Mouse (Mus musculus): ENCODE measurements around the gene Rfxank. TPM values are rescaled to one million over a fixed set of nuclear protein-coding genes. Genes with fewer than 3 reads are reported as not detected.

Gene Rfxank
- polyA plus RNA-seq, 1 experiment from 2014 or later: 17.6 TPM

GRCm38 (mm10) chr8:70124992-70125391 is 14.0 kb downstream of the Rfxank start:
- ATAC-seq (replicated peaks; ENCODE audit: low FRiP score): no peak
- Histone ChIP-seq H3K9ac (ENCODE audit: low read length) (no peak overlapping the region), H3K36me3 (ENCODE audit: control insufficient read depth, insufficient read depth, low read length) (no peaks in the 10 kb centered on the region), H3K4me3 (ENCODE audit: low read depth, low read length) (no peak overlapping the region), H3K4me2 (ENCODE audit: low read depth, low read length, severe bottlenecking) (no peak overlapping the region), H3K4me1 (replicated peaks; ENCODE audit: control insufficient read depth, insufficient read depth, low read length) (no peaks in the 10 kb centered on the region), H3K27ac (ENCODE audit: low read depth, low read length) (no peak overlapping the region), H3K27me3 (ENCODE audit: control insufficient read depth, insufficient read depth, low read length) (no peaks in the 10 kb centered on the region), H3K9me3 (ENCODE audit: control insufficient read depth, low read length) (no peaks in the 10 kb centered on the region)
- DNase-seq (ENCODE audit: low spot score): no peak
- WGBS: 61% methylated on average over 8 of the region's 8 CpGs

DNA sequence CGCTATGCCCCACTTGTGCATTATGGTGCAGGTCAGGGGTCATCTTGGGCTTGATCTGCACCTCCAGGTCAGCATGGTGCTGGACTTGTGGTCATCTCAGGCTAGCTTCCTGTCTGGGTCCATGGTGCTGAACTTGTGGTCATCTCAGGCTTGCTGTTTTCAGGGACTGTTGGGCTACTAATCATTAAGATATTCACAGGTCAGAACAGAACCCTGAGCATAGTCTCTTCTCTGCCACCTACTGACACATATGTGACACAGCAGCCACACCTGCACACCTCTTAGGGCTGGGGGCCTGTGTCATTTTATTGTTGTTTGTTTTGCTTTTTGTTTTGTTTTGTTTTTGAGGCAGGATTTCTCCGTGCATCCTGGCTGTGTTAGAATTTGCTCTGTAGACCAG is 16.1 kb downstream of the Rfxank start:
- 63% methylated on average over 2 of the region's 2 CpGs for WGBS

GRCm38 (mm10) chr8:70120667-70121066 is 18.3 kb downstream of the Rfxank start, which contains the start of gene Ncan:
Gene Ncan (minus strand): TSS chr8:70120873.
- peak; percentile 76 for ATAC-seq (replicated peaks; ENCODE audit: low FRiP score)
- H3K4me1 ChIP-seq (replicated peaks; ENCODE audit: control insufficient read depth, insufficient read depth, low read length): peaks cover 2% of the 10 kb centered on the region; the same call in 1 of the 2 replicates
- peak within 1 kb of the TSS; percentile 73 for H3K9ac ChIP-seq (ENCODE audit: low read length)
- DNase-seq (ENCODE audit: low spot score): peak; percentile 93
- H3K9me3 ChIP-seq (ENCODE audit: control insufficient read depth, low read length): no peaks in the 10 kb centered on the region
- H3K4me3 ChIP-seq (ENCODE audit: low read depth, low read length): peak within 1 kb of the TSS; percentile 53
- no peaks in the 10 kb centered on the region for H3K36me3 ChIP-seq (ENCODE audit: control insufficient read depth, insufficient read depth, low read length)
- peak within 1 kb of the TSS; percentile 78 for H3K4me2 ChIP-seq (ENCODE audit: low read depth, low read length, severe bottlenecking)
- 3% methylated on average over 19 of the region's 19 CpGs for WGBS
- H3K27me3 ChIP-seq (ENCODE audit: control insufficient read depth, insufficient read depth, low read length): peaks cover 3% of the 10 kb centered on the region; the same call in 1 of the 2 replicates
- peak within 1 kb of the TSS; percentile 91 for H3K27ac ChIP-seq (ENCODE audit: low read depth, low read length)

More for the DNA sequence above, 16.1 kb downstream of the Rfxank start:
- Histone ChIP-seq H3K36me3 (ENCODE audit: control insufficient read depth, insufficient read depth, low read length) (no peaks in the 10 kb centered on the region), H3K9ac (ENCODE audit: low read length) (no peak overlapping the region), H3K4me2 (ENCODE audit: low read depth, low read length, severe bottlenecking) (no peak overlapping the region), H3K4me1 (replicated peaks; ENCODE audit: control insufficient read depth, insufficient read depth, low read length) (peaks cover 2% of the 10 kb centered on the region; the same call in 1 of the 2 replicates), H3K9me3 (ENCODE audit: control insufficient read depth, low read length) (no peaks in the 10 kb centered on the region), H3K27ac (ENCODE audit: low read depth, low read length) (no peak overlapping the region), H3K27me3 (ENCODE audit: control insufficient read depth, insufficient read depth, low read length) (peaks cover 2% of the 10 kb centered on the region; the same call in 1 of the 2 replicates), H3K4me3 (ENCODE audit: low read depth, low read length) (no peak overlapping the region)
- ATAC-seq (replicated peaks; ENCODE audit: low FRiP score) (no peak), DNase-seq (ENCODE audit: low spot score) (no peak)

DNA sequence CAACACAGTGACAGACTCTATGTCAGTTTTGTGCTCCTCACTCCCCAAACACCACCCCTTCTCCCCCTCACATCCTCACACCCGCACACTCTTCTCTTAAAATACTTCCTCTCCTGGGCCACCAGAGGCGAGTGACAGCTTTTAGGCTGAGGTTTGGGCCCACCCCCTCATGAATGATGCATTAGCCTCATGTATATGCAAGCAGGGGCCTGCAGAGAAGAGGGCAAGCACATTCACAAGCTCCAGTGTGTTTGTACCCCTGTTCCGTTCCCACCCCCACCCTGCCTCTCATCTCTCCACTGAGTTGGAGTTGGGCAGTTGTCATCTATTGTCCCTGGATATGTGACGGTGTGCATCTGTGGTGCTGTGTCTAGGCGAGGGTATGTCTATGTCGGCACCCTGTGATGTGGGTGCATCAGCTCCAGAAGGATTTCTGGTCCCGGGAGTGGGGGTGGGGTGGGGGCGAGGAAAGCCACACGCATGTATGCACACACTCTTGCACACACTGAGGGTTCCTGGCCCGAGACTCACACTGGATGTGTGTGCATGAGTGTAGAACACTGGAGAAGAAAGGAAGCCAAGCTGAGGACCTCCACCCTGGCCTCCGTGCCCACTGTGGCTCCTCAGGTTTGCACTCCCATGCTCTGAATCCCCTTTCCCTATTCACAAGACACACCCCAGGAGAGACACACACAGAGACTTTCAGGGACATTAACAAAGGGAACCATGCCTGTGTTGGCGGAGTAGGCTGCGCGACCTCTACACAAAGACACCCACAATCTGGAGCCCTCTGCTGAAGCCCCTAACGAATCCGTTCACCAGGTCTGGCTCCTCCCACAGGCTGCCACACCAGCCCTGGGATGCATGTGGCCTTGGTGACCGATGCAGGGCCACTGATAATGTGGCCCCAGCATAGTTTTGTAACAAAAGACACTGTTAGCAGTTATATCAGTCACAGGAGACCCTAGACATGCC is 19.9 kb downstream of the Rfxank start:
- 5% methylated on average over 17 of the region's 17 CpGs for WGBS
- DNase-seq (ENCODE audit: low spot score) (peak; percentile 78), ATAC-seq (replicated peaks; ENCODE audit: low FRiP score) (peak; percentile 87)
- Histone ChIP-seq H3K9me3 (ENCODE audit: control insufficient read depth, low read length) (no peaks in the 10 kb centered on the region), H3K36me3 (ENCODE audit: control insufficient read depth, insufficient read depth, low read length) (no peaks in the 10 kb centered on the region), H3K9ac (ENCODE audit: low read length) (peak overlapping the region; percentile 73), H3K4me3 (ENCODE audit: low read depth, low read length) (peak overlapping the region; percentile 53), H3K4me1 (replicated peaks; ENCODE audit: control insufficient read depth, insufficient read depth, low read length) (peaks cover 2% of the 10 kb centered on the region; the same call in 1 of the 2 replicates), H3K4me2 (ENCODE audit: low read depth, low read length, severe bottlenecking) (peak overlapping the region; percentile 78), H3K27me3 (ENCODE audit: control insufficient read depth, insufficient read depth, low read length) (peaks cover 9% of the 10 kb centered on the region), H3K27ac (ENCODE audit: low read depth, low read length) (peak overlapping the region; percentile 91)

DNA sequence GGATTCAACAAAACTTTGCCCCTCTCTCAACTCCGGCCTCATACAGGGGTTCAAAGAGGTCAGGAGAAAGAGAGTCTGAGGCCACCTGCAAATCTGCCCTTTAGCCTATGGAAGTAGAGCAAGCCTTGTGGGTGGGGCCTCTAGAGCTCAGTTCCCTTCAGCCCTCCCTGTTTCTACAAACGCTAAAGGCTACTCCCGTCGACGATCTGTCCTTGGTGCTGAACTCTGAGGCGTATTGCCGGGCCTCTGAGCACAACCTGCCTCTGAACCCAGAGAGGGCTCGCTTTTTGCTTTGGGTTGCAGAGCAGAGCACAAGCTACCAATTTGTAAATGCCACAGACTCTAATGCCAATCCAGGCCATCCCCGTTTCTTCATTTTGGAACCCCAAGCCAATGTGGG is 21.3 kb downstream of the Rfxank start:
- Histone ChIP-seq H3K4me3 (ENCODE audit: low read depth, low read length) (no peak overlapping the region), H3K9me3 (ENCODE audit: control insufficient read depth, low read length) (no peaks in the 10 kb centered on the region), H3K36me3 (ENCODE audit: control insufficient read depth, insufficient read depth, low read length) (no peaks in the 10 kb centered on the region), H3K27me3 (ENCODE audit: control insufficient read depth, insufficient read depth, low read length) (peaks cover 23% of the 10 kb centered on the region), H3K9ac (ENCODE audit: low read length) (no peak overlapping the region), H3K27ac (ENCODE audit: low read depth, low read length) (no peak overlapping the region), H3K4me1 (replicated peaks; ENCODE audit: control insufficient read depth, insufficient read depth, low read length) (peaks cover 4% of the 10 kb centered on the region; the same call in 1 of the 2 replicates), H3K4me2 (ENCODE audit: low read depth, low read length, severe bottlenecking) (no peak overlapping the region)
- WGBS: 5% methylated on average over 9 of the region's 9 CpGs
- no peak for DNase-seq (ENCODE audit: low spot score)
- ATAC-seq (replicated peaks; ENCODE audit: low FRiP score): no peak

DNA sequence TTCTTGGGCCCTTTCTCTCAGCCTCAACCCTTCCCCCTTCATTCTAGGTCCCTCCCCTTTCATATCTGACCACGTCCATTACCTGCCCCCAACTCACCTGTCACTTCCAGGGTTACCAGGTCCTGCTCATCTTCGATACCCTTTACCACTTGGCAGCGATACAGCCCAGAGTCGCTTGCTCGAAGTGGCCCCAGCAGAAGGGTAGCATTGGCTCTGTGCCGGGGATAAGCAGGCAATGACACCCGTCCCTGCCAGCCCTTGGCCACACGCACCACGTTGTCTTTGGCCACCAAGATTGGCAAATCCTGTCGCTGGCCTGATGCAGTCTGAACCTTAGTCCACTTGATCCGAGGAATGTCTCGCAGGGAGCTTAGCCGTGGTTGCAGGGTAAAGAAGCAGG is 24.1 kb downstream of the Rfxank start:
- peaks cover 7% of the 10 kb centered on the region for H3K4me1 ChIP-seq (replicated peaks; ENCODE audit: control insufficient read depth, insufficient read depth, low read length)
- H3K36me3 ChIP-seq (ENCODE audit: control insufficient read depth, insufficient read depth, low read length): no peaks in the 10 kb centered on the region; the same call in 1 of the 2 replicates
- ATAC-seq (replicated peaks; ENCODE audit: low FRiP score): no peak
- H3K4me2 ChIP-seq (ENCODE audit: low read depth, low read length, severe bottlenecking): no peak overlapping the region
- H3K4me3 ChIP-seq (ENCODE audit: low read depth, low read length): no peak overlapping the region
- no peak for DNase-seq (ENCODE audit: low spot score)
- WGBS: 67% methylated on average over 13 of the region's 13 CpGs
- H3K27ac ChIP-seq (ENCODE audit: low read depth, low read length): no peak overlapping the region
- no peak overlapping the region for H3K9ac ChIP-seq (ENCODE audit: low read length)
- H3K9me3 ChIP-seq (ENCODE audit: control insufficient read depth, low read length): no peaks in the 10 kb centered on the region
- H3K27me3 ChIP-seq (ENCODE audit: control insufficient read depth, insufficient read depth, low read length): peaks cover 41% of the 10 kb centered on the region

DNA sequence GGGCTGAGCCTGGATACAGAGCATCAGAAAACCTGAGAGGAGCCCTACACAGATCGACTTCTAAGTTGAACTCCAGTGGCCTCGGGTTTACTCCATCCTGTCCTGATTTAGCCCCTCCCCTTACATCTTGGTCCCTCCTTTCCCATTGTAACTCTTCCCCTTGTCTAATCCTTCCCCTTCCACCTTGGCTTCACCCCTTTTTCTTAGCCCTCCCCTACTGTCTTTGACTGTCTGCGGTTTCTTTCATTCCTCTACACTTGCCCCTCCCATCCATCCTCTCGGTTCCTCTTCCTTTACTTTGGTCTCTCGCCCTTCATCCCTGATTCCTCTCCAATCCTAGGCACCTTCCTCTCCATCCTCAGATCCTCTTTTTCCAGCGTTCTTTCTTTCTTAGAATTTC is 24.5 kb downstream of the Rfxank start:
- H3K4me2 ChIP-seq (ENCODE audit: low read depth, low read length, severe bottlenecking): no peak overlapping the region
- H3K27ac ChIP-seq (ENCODE audit: low read depth, low read length): no peak overlapping the region
- peaks cover 41% of the 10 kb centered on the region for H3K27me3 ChIP-seq (ENCODE audit: control insufficient read depth, insufficient read depth, low read length)
- no peaks in the 10 kb centered on the region; the same call in 1 of the 2 replicates for H3K36me3 ChIP-seq (ENCODE audit: control insufficient read depth, insufficient read depth, low read length)
- H3K4me1 ChIP-seq (replicated peaks; ENCODE audit: control insufficient read depth, insufficient read depth, low read length): peaks cover 7% of the 10 kb centered on the region
- H3K4me3 ChIP-seq (ENCODE audit: low read depth, low read length): no peak overlapping the region
- no peak overlapping the region for H3K9ac ChIP-seq (ENCODE audit: low read length)
- ATAC-seq (replicated peaks; ENCODE audit: low FRiP score) (no peak), DNase-seq (ENCODE audit: low spot score) (no peak)
- H3K9me3 ChIP-seq (ENCODE audit: control insufficient read depth, low read length): no peaks in the 10 kb centered on the region
- 22% methylated on average over 6 of the region's 6 CpGs for WGBS

DNA sequence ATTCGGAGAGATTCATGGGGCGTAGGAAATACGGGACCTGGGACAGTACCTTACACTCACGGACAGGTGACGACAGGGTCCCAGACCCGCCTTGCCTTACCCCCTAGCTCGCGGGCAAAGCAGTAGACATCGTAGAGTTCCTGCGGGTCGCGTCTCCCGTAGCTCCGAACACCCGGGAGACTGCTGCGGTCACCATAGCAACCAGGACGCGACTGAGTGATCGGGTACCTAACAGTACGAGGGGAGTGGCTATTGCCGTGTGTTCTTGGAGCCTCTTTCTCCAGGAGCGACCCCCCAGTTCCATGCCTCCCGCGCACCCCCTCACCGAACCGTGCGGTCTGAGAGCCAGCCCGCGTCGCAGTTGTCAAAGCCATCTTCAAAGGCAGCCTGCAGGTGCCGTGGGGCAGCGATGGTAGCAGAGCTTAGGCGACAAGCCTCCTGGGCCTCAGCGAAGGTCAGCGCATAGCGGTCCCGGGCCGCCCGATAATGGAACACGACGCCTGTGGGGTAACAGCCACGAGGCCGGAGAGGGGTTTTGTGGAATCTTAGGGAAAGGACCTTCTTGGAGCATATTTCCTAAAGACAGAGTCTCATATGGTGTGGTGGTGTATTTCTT is 26.4 kb downstream of the Rfxank start:
- Histone ChIP-seq H3K9me3 (ENCODE audit: control insufficient read depth, low read length) (no peaks in the 10 kb centered on the region), H3K4me3 (ENCODE audit: low read depth, low read length) (peak overlapping the region; percentile 5; the same call in 1 of the 2 replicates), H3K4me1 (replicated peaks; ENCODE audit: control insufficient read depth, insufficient read depth, low read length) (peaks cover 6% of the 10 kb centered on the region), H3K27me3 (ENCODE audit: control insufficient read depth, insufficient read depth, low read length) (peaks cover 38% of the 10 kb centered on the region), H3K36me3 (ENCODE audit: control insufficient read depth, insufficient read depth, low read length) (no peaks in the 10 kb centered on the region; the same call in 1 of the 2 replicates), H3K4me2 (ENCODE audit: low read depth, low read length, severe bottlenecking) (0 out of 2 replicates have a peak overlapping the region, but pooled peaks have one; percentile 8), H3K27ac (ENCODE audit: low read depth, low read length) (no peak overlapping the region), H3K9ac (ENCODE audit: low read length) (no peak overlapping the region)
- ATAC-seq (replicated peaks; ENCODE audit: low FRiP score): no peak
- 7% methylated on average over 43 of the region's 43 CpGs for WGBS
- no peak for DNase-seq (ENCODE audit: low spot score)
